Mouse (Mus musculus): ENCODE measurements at regions not wholly inside any gene's neighbourhood (a gene's known extent, or its start where the extent isn't known, plus 50 kb on each side); places are given as distances from the start of the nearest gene placed in this dataset.

GRCm38 (mm10) chr13:28782497-28783246 is 170.8 kb downstream of the Sox4 start:
- WGBS = 88% methylated on average over 10 of the region's 10 CpGs
- TF ChIP-seq CTCF (IDR thresholded peaks at IDR 0.05; ENCODE audit: low read depth, low read length) (no peak), POLR2A (IDR thresholded peaks at IDR 0.05; ENCODE audit: extremely low read depth, insufficient read depth, low read length) (no peak)
- H3K27me3 ChIP-seq (ENCODE audit: control insufficient read depth, insufficient read depth, low read length) = no peaks in the 10 kb centered on the region
- H3K79me2 ChIP-seq (ENCODE audit: control insufficient read depth, insufficient read depth, low read length) = no peaks in the 10 kb centered on the region
- H3K9ac ChIP-seq (ENCODE audit: low read depth, low read length) = no peak overlapping the region
- no peaks in the 10 kb centered on the region for H3K4me1 ChIP-seq (ENCODE audit: control insufficient read depth, insufficient read depth, low read length)
- no peak for DNase-seq (ENCODE audit: extremely low read depth, low read depth, low spot score)
- H3K4me3 ChIP-seq (ENCODE audit: insufficient read depth, low read depth, low read length) = no peak overlapping the region
- no peak overlapping the region for H3K27ac ChIP-seq (replicated peaks; ENCODE audit: insufficient read depth, low read depth, low read length)
- H3K36me3 ChIP-seq (ENCODE audit: control insufficient read depth, insufficient read depth, low read length) = no peaks in the 10 kb centered on the region

GRCm38 (mm10) chr13:28782081-28782480 is 171.4 kb downstream of the Sox4 start:
- Histone ChIP-seq H3K79me2 (ENCODE audit: control insufficient read depth, insufficient read depth, low read length) (no peaks in the 10 kb centered on the region), H3K4me1 (ENCODE audit: control insufficient read depth, insufficient read depth, low read length) (no peaks in the 10 kb centered on the region), H3K9ac (ENCODE audit: low read depth, low read length) (no peak overlapping the region), H3K27me3 (ENCODE audit: control insufficient read depth, insufficient read depth, low read length) (no peaks in the 10 kb centered on the region), H3K36me3 (ENCODE audit: control insufficient read depth, insufficient read depth, low read length) (no peaks in the 10 kb centered on the region), H3K4me3 (ENCODE audit: insufficient read depth, low read depth, low read length) (no peak overlapping the region), H3K27ac (replicated peaks; ENCODE audit: insufficient read depth, low read depth, low read length) (no peak overlapping the region)
- DNase-seq (ENCODE audit: extremely low read depth, low read depth, low spot score) = no peak
- WGBS = 80% methylated on average over 5 of the region's 5 CpGs
- TF ChIP-seq CTCF (IDR thresholded peaks at IDR 0.05; ENCODE audit: low read depth, low read length) (no peak), POLR2A (IDR thresholded peaks at IDR 0.05; ENCODE audit: extremely low read depth, insufficient read depth, low read length) (no peak)

- H3K36me3 ChIP-seq (ENCODE audit: control insufficient read depth, insufficient read depth, low read length) = no peaks in the 10 kb centered on the region
- TF ChIP-seq POLR2A (IDR thresholded peaks at IDR 0.05; ENCODE audit: extremely low read depth, insufficient read depth, low read length) (no peak), CTCF (IDR thresholded peaks at IDR 0.05; ENCODE audit: low read depth, low read length) (no peak)
- H3K9ac ChIP-seq (ENCODE audit: low read depth, low read length) = no peak overlapping the region
- 70% methylated on average over 5 of the region's 5 CpGs for WGBS
- no peak overlapping the region for H3K27ac ChIP-seq (replicated peaks; ENCODE audit: insufficient read depth, low read depth, low read length)
- no peaks in the 10 kb centered on the region for H3K79me2 ChIP-seq (ENCODE audit: control insufficient read depth, insufficient read depth, low read length)
- no peaks in the 10 kb centered on the region for H3K4me1 ChIP-seq (ENCODE audit: control insufficient read depth, insufficient read depth, low read length)
- no peaks in the 10 kb centered on the region for H3K27me3 ChIP-seq (ENCODE audit: control insufficient read depth, insufficient read depth, low read length)
- H3K4me3 ChIP-seq (ENCODE audit: insufficient read depth, low read depth, low read length) = no peak overlapping the region
- DNase-seq (ENCODE audit: extremely low read depth, low read depth, low spot score) = no peak
Observed at GRCm38 (mm10) chr13:28781660-28782059, 171.9 kb downstream of the Sox4 start.

- Histone ChIP-seq H3K4me1 (ENCODE audit: control insufficient read depth, insufficient read depth, low read length) (no peaks in the 10 kb centered on the region), H3K9ac (ENCODE audit: low read depth, low read length) (no peak overlapping the region), H3K79me2 (ENCODE audit: control insufficient read depth, insufficient read depth, low read length) (no peaks in the 10 kb centered on the region), H3K36me3 (ENCODE audit: control insufficient read depth, insufficient read depth, low read length) (no peaks in the 10 kb centered on the region), H3K27ac (replicated peaks; ENCODE audit: insufficient read depth, low read depth, low read length) (no peak overlapping the region), H3K4me3 (ENCODE audit: insufficient read depth, low read depth, low read length) (no peak overlapping the region), H3K27me3 (ENCODE audit: control insufficient read depth, insufficient read depth, low read length) (no peaks in the 10 kb centered on the region)
- no peak for TF ChIP-seq CTCF (IDR thresholded peaks at IDR 0.05; ENCODE audit: low read depth, low read length)
- TF ChIP-seq POLR2A (IDR thresholded peaks at IDR 0.05; ENCODE audit: extremely low read depth, insufficient read depth, low read length) = no peak
- WGBS = 76% methylated on average over 5 of the region's 5 CpGs
- DNase-seq (ENCODE audit: extremely low read depth, low read depth, low spot score) = no peak
Observed at GRCm38 (mm10) chr13:28780462-28780861, 173.1 kb downstream of the Sox4 start.

- DNase-seq (ENCODE audit: extremely low read depth, low read depth, low spot score) = no peak
- H3K9ac ChIP-seq (ENCODE audit: low read depth, low read length) = no peak overlapping the region
Observed at GRCm38 (mm10) chr13:28775142-28775815, 178.2 kb downstream of the Sox4 start.

GRCm38 (mm10) chr13:28774649-28775048 is 178.9 kb downstream of the Sox4 start:
- Histone ChIP-seq H3K4me1 (ENCODE audit: control insufficient read depth, insufficient read depth, low read length) (peaks cover 5% of the 10 kb centered on the region), H3K27ac (replicated peaks; ENCODE audit: insufficient read depth, low read depth, low read length) (no peak overlapping the region), H3K79me2 (ENCODE audit: control insufficient read depth, insufficient read depth, low read length) (no peaks in the 10 kb centered on the region), H3K36me3 (ENCODE audit: control insufficient read depth, insufficient read depth, low read length) (no peaks in the 10 kb centered on the region), H3K9ac (ENCODE audit: low read depth, low read length) (no peak overlapping the region), H3K4me3 (ENCODE audit: insufficient read depth, low read depth, low read length) (no peak overlapping the region), H3K27me3 (ENCODE audit: control insufficient read depth, insufficient read depth, low read length) (no peaks in the 10 kb centered on the region)
- TF ChIP-seq POLR2A (IDR thresholded peaks at IDR 0.05; ENCODE audit: extremely low read depth, insufficient read depth, low read length) = no peak
- no peak for TF ChIP-seq CTCF (IDR thresholded peaks at IDR 0.05; ENCODE audit: low read depth, low read length)
- WGBS = 92% methylated on average over 7 of the region's 7 CpGs
- no peak for DNase-seq (ENCODE audit: extremely low read depth, low read depth, low spot score)

More at GRCm38 (mm10) chr13:28775142-28775815, 178.2 kb downstream of the Sox4 start:
- H3K27me3 ChIP-seq (ENCODE audit: control insufficient read depth, insufficient read depth, low read length) = no peaks in the 10 kb centered on the region
- H3K4me1 ChIP-seq (ENCODE audit: control insufficient read depth, insufficient read depth, low read length) = peaks cover 5% of the 10 kb centered on the region
- H3K79me2 ChIP-seq (ENCODE audit: control insufficient read depth, insufficient read depth, low read length) = no peaks in the 10 kb centered on the region
- WGBS = 93% methylated on average over 7 of the region's 7 CpGs
- no peaks in the 10 kb centered on the region for H3K36me3 ChIP-seq (ENCODE audit: control insufficient read depth, insufficient read depth, low read length)
- H3K4me3 ChIP-seq (ENCODE audit: insufficient read depth, low read depth, low read length) = no peak overlapping the region
- TF ChIP-seq CTCF (IDR thresholded peaks at IDR 0.05; ENCODE audit: low read depth, low read length) = no peak
- TF ChIP-seq POLR2A (IDR thresholded peaks at IDR 0.05; ENCODE audit: extremely low read depth, insufficient read depth, low read length) = no peak
- H3K27ac ChIP-seq (replicated peaks; ENCODE audit: insufficient read depth, low read depth, low read length) = no peak overlapping the region
